Mouse (Mus musculus) naive thymus-derived CD4-positive, alpha-beta T cell, adult 2 months (primary cell): ENCODE data around the gene Ctrb1.
A peak's percentile ranks its signal among the peaks of the same experiment; 100 is the strongest.

Experiments used
- DNase-seq: peaks from one replicate; pipeline ENCODE4 v3.0.0-alpha.2; 2011; ENCODE audit warnings: low read depth

Gene Ctrb1

DNA sequence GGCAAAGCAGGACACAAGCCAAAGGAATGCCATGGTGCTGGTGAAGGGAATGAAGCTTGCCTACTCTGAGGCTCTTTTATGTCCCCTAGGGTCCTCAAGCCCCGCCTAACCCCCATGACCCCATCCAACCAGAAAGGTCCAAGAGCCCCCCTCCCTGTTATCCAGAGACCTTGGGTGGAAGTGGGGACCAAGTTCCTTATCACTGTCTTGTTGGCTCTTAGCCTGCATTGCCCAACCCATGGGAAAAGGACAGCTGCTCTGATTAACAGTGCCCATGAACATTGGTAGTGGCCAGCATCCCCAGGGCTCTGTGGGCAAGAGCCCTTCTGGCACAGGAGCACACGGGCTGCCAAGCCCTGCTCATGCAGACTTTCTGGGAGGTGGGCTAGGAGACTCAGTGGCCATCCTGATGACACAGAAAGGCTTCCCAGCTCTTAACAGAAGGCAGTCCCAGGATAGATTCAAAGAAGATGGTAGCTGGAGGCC is at the start of gene Ctrb1:
Ctrb1 (minus strand) TSS at position 51 of the 486 bp plus-strand sequence.
- no peak for DNase-seq

DNA sequence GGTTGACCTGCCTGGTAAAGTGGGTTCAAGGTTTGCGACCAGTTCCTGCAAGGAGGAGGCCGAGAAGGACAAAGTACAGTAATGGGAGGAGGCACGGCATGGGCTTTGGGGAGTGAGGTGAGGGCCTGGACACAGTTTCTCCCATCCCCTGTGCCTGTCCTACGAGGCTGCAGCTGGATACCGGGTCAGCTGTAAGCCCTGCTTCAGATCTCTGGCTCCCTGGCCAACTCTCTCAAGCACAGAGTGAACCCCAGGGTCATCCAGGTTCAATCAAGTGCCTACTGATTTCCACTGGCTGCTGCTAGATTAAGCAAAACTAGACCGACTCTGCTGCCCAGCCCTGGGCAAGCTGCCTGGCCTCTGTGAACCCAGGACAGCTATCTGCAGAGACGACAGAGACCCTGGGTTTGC is 49.5 kb upstream of the Ctrb1 start:
- no peak for DNase-seq

DNA sequence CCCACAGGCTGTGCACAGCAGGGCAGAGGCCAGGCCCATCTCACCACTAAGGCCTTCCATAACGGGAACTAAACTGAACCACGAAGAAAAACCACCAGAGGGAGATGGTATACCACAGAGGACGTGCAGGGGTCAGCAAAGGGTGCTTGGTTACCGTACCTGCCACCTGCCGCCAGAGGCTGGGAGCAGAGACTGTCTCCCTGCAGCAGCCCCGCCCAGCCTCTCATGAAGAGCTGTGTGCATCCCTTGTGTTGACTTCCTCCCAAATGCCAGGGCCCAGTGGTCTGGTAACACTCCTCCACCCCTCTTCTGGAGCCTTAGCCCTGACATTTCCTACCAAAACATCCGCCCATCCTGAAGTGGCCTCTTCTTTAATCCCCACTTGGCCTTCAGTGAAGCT is 48.8 kb upstream of the Ctrb1 start:
- DNase-seq, result no peak

DNA sequence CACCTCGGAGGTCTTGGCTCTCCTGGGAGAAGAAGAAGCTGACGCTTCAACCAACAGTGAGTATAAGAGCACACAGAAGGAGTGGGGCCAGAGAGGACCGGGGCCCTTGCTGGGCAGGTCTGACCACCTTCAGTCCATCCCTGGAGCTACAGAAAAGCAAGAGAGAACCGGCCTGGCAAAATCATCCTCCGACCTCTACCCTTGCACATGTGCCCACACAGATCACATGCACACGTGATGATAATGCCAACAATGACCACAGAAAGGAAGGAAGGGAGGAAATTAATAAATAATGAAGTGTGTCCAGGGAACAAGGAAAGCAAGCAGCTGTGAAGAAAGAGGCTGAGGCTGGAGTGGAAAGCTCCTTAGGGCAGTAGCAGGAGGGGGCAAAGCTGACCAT is 48.1 kb upstream of the Ctrb1 start:
- DNase-seq, result no peak

DNA sequence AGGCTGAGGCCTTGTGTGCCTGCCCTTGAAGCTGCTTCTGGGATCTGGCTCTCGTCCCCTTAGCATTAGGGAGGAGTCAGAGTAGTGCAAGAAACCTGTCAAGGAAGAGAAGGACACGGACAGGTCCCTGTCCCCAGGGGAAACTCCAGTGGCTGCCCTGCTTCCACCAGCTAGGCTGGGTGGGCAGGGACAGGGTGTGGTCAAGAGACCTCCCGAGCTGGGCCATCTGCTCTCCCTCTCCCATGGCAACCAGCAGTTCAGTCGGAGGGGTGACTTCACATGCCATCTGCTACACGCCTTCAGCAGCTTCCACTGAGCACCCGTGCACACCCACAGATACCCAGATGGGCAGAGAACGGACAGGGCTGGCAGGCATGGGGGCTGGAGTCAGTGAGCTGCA is 45.5 kb upstream of the Ctrb1 start:
- no peak for DNase-seq

DNA sequence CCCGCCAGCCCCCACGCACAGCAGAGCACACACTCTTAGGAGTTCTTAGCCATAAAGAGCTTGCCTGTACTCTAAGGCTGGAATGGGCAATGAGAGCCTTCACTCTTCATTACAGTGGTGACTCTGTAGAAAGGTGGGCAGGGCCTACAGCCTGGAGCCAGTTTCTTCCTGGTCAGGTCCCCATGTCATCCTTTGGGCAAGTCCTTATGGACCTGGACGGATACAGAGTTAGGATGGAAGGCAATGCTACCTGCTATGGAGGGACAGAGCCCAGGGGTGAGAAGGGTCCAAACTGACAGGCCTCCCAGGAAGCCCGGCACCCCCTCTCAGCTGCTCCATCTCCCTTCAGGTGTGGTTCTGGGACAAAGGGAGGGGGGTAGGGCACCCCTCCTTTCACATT is 45.0 kb upstream of the Ctrb1 start:
- DNase-seq, result no peak

DNA sequence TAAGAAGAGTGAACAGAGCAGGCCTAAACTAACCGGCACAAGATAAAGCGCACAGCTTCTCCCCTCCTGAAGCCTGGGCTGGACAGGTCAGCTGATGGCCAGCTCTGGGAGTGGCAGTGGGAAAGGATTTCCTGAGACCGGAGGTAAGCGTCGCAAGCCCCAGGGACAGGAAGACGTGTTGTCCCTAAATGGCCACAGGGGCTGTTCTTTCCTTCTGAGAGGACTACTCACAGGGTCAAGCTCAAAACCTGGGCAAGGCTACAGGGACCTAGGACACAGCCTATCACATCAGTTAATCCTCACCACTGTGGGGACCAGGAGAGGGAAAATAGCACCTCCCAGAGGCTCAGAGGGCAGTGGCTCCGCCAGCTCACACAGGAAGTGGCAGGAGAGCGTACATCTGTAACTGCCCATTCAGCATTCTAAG is 44.5 kb upstream of the Ctrb1 start:
- DNase-seq, result no peak

DNA sequence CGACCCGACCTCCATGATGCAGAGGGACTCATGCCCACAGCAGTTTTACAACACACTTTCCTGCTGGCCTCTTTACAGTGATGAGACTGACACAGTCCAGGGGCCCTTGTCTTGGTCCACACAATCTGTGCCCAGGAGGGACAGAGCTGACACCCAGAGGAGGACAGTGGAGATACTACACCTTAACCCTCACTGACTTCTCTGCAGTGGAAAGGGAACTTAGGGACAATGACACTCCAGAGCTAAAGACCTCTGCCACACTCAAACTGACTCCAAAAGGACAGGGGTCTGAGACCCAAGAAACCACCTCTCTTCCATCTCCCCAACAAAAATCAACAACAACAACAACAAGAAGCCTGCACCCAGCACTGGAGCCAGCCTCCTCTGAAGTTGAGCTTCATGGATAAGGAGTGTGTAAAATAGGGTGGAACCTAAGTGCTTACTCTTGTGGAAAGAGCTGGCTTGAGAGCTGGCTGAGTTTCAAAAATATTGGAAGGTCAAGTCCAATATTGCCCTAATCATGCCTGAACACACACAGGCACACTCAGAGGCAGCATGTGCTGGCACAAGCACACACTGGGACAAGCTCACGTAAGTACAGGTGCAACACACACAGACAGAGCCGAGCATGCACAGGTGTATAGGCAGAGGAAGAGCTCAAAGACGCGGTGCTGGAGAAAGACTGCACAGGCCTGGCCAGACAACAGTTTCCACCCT is 43.6 kb upstream of the Ctrb1 start:
- no peak for DNase-seq

DNA sequence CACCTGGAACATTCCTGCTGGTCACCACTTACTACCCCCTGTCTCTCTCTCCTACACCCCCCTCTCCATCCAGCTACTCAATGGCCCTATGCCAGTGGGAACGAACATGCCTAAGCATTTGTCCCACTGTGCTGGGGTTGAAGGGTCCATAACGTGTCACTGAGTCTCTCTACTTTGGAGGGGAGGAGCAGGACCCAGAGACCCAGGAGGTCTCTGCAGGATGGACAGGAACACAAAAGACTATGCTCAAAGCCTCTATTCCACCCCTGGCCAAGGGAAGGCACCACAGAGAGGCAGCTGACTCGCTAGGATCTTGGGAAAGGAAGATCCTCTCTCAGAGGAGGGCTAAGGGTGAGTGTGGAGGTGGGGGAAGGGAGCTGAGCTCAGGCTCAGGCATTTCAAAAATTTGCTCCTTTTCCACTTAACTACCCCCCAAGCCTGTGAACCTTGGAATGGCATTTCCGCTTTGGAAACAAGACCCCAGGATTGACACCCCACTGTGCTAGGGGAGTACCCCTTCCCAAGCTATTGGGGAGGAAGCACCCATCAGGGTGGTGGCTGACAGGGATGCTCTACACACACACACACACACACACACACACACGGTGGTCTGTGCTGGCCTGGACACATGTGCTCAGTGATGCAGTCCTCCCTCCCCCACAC is 42.9 kb upstream of the Ctrb1 start:
- DNase-seq, result no peak

DNA sequence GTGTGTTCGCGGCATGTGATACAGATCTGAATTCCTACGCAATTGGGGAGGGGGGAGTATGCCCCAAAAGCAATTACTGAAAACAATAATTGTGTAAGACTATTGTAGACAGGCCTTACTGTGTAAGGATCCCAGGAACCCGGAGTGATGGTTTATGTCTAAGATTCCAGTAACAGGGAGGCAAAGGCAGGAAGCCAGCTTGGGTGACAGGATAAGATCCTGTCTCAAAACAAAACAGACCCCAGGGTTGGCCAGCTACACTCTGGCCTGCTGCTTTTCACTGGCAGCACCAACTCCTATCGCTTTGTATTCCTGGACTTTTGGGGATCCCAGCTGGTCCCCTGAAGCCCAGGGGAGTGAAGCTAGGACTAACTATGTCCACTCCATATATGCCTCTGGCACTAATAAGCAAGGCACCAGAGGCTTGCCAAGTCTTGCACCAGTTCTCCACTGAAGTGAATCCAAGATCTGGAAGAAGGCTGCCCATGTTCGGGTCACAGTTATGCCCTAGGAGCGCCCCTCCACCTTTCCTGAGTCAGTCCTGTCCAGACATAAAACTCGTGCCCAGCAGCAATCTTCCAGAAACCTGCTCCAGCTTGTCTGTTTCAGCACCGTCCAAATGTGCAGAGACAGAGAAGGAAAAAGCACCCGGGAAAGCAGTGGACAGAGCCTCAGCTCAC is 41.7 kb upstream of the Ctrb1 start:
- no peak for DNase-seq

DNA sequence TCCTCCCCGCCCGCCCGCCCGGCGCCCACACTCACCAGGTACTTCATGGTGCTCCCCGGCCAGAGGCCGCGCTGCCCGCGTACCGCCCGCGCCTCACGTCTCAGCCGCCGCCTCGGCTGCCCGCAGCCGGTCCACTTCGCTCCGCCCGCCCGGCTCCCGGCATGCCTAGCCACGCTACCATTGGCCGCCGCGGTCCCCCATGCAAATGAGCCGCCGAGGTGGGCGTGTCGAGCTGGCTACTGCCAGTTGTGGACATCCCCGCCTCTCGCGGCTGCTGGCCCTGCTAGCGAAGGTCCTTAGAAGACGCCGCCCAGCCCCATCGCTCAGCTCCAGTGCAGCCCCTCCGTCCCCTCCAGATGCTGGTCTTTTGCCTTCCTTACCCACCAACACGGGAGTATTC is 41.2 kb upstream of the Ctrb1 start:
- DNase-seq, result peak; percentile 75

DNA sequence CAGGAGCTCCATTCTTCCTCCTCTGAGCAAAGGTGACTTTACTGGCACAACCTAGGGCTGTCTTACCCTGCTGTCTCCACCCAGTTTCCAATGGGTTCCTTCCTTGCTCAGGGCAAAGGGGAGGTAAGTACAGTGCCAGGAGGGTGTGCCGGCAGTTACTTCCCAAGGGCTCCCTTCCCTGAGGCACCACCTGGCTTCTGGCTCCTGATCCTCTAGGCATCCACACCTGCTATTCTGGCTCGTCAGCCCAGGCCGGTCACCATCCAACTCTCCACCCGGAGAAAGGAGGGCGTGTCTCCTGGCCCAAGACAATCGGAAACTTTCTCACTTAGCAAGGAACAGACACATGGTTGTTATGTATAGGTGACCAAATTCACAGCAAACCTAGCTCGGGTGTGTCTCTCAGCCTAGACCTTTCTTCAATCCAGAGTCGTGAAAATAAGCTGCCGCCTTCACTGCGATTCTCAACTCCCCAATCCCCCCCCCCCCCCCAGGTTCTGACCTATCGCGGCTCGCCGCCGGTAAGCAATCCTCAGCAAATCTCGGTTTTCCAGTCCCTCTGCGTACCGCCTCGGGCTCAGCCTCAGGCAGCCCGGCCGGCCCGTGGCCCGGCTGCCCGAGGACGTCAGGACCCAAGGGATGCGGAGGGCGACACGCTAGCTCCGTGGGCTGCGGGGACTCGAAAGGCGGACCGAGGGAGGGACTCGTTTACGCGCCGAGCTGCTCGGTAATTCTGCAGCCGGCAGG is 40.6 kb upstream of the Ctrb1 start:
- peak; percentile 23 for DNase-seq

DNA sequence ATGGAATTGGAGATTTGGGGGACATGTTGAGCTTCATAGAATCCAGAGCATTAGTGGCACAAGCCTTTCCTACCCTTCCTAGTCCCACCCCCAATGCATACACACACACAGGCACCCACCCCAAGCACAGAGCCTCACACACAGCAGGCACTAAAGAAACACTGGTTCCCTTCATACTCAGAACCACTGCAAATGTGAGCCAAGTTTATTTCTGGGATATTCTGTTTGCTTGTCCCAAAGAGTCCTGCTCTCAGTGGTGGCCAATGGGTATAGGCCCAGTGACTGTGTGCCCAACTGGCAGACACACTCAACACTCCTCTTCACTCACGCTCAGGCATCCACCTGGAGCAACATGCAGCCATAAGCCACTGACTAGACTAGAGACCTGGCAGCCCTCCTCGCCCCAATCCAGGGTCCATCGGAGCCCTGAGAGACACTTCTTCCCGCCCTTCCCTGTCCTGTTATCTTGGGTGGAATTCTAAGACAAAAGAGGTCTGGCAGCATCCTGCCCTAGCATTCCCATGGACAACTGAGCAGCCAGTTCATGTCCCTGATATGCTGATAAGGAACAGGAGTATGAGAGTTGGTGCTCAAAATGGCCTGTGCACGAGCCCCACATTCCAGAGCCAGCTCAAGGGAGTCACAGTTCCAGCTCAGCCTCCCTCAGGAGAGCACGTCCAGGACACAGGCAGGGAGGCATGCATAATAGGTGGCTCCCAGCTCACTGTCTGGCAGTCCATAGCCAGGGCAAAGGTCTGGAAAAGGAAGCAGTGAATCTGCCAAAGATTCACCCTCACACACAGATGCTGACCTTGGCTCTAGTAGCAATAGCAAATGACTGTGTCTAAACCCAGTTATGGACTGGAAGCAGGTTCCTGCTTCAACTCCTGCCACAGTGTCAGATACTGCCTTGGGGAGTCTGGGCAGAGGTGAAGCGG is 38.7 kb upstream of the Ctrb1 start:
- no peak for DNase-seq

DNA sequence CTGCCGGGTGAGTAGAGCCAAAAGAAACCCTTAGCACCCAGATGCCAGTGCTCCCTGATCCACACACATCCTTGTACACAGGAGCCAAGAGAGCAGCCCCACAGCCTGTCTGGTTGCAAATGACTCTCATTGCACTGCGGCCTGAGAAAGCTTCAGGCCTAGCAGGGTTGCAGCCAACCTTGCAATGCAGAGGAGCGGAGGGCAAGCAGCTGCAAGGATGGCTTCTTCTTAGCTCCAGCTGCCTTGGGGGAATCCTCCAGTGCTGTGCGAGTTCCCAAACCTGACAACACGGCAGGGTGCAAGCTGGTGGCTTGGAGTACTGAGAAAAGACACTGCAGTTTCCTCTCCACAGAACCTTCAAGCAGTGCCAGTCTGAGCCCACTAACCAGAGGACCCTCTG is 37.7 kb upstream of the Ctrb1 start:
- no peak for DNase-seq

DNA sequence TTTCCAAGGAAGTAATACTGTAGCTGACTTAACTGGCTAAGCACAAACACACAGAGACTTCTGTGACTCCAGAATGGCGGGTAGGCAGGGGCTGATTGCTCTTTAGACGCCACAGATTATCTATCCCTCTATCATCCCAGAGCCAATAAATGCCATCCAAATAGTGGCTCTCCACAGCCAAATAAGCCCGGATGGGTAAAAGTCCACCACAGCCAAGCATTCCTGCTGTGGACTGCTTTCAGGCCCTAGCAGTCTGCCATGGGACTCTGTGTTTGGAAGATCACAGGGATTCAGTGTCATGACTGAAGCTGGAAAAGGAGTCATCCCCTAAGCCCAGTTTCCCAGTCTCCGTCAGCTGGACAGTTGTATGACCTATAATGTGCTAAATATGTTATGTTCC is 36.7 kb upstream of the Ctrb1 start:
- DNase-seq, result no peak

DNA sequence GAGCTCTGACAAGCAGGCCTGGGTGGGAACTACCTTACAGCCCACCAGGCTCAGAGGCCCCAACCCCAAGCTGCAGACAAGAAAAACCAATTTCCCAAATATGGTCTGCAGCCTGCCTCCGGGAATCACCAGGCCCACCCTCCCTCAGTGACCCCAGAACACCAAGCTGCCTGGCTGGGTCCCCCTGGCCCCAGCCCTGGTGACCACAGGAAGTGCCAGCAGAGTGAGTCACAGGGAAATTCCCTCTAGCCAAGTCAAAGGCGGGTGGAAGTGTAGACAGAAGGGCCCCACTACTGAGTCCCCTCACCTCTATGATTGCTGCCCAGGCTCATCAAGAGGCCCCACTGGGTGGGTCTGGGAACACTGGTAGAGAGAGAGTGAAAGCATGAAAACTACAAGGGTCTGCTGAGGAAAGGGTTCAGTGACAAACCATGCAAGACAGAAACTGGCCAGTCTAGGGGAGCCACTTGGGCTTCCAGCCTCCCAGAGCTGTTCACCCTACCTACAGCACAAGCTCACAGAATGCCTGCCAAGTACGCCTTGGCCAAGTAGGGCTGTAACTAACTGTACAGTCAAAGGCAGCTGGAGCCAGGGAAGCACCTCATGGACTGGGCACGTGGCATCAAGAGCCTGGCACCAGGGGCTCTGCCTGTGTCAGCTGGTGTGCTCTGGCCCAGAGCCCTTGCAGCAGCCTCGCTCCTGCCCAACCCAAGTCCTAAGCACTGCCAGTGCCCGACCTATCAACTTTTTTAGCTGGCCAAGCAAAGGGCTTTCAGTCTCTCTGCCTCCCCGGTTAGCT is 35.5 kb upstream of the Ctrb1 start:
- no peak for DNase-seq

DNA sequence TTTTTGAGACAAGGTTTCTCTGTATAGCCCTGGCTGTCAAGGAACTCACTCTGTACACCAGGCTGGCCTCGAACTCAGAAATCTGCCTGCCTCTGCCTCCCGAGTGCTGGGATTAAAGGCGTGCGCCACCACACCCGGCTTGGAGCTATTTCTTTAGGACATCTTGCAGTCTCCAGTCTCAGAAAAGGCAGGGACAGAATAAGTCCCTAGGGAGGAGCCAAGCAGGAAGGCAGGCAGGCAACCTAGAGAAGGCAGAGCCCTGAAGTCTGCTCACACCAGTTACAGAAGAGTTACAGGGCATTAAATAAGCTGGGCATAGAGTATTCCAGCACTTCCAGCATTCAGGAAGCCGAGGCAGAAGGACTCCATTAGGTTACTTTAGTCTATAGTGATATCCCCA is 34.5 kb upstream of the Ctrb1 start:
- DNase-seq, result no peak

DNA sequence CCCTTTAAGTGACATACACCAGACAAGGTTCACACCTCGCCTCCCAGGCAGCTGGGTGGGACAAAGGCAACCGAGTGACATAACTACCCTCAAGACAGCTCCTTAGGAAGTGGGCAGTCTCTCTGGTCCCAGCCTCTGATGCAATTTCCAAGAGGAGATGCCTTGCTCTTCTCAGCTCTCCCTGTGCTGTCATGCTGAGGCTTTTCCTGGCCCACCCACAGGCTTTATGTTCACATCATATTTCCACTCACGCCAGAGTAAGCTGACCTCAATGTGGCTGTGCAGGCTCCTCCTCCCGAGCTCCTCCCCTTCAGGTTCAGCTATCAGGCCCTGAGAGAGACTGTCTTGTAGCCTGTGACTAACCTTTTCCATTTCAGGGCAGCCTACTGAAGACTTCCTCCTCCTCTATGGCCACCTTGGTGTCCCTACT is 29.3 kb upstream of the Ctrb1 start:
- no peak for DNase-seq

DNA sequence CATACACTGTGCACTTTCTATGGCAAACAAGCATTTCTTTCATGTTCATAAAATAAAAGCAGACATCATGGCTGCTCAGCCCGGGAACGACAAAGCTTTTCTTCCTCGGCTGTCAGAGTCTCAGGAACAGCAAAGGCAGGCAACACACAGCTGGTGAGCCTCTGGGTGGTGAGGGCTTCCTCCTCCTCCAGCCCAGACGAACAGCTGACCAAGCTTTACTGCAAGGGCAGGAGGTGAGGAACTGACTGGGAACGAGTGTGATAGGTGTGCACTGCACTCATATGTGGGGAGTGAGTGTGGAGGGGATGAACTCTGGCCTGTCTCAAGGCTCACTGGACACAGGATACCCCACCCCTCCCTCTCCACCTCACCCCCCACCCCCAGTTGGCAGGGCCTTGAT is 28.1 kb upstream of the Ctrb1 start:
- DNase-seq, result no peak

DNA sequence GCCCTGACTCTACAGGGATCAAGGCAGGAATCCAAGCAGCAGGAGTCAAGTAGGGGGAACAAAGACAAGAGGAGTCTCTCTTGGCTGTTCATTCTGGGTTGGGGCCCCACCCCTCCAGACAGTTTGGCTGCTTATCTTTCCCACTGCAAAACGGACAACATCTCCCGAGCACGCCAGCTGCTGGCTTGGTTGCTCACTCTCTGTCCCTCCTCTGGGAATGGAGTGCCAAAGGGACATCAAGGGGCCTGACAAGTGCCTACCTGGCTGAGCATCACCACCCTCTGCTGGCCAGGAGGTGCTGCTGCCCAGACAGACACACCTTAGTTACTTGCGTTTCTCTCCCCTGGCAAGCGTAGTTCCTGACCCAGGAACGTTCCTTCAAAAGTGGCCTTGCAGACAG is 27.1 kb upstream of the Ctrb1 start:
- no peak for DNase-seq

DNA sequence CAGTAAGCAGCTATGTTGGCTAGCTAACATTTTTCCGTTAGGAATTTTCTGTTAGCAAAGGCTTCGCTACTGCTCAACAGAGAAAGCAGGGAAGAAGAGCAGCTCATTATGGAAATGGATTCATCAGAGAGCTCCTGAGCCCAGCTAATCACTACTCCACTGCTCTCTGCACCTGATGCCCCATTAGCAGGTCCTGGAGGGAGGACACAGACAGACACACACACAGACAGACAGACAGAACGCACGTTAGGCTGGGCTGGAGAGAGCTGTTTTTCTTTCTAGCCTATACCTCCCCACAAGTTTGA is 26.6 kb upstream of the Ctrb1 start:
- DNase-seq, result no peak
